Mouse (Mus musculus) olfactory bulb, adult 2 months (tissue): ENCODE results near the gene Tmc7. TPM values are rescaled to one million over a fixed set of nuclear protein-coding genes. Genes with fewer than 3 reads are reported as not detected.

ENCODE experiments used
- H3K27ac ChIP-seq: fragments of 200-500 bp; 2 replicates; pipeline ENCODE4 v1.5.1; 2012; ENCODE audit warnings: low read depth, low read length; ENCODE audit not compliant: insufficient read depth
- H3K4me1 ChIP-seq: fragments of 200-500 bp; 2 replicates; pipeline ENCODE4 v1.6.1; 2012; ENCODE audit warnings: low read length; ENCODE audit not compliant: control insufficient read depth, insufficient read depth
- H3K4me3 ChIP-seq: fragments of 200-500 bp; 2 replicates; pipeline ENCODE4 v1.5.1; 2012; ENCODE audit warnings: mild to moderate bottlenecking, low read depth, low read length, moderate library complexity; ENCODE audit not compliant: insufficient read depth
- CTCF ChIP-seq: fragments of 200-500 bp; IDR thresholded peaks from 2 replicates; pipeline ENCODE4 v1.5.1; 2012; ENCODE audit warnings: low read depth, mild to moderate bottlenecking, low read length, moderate library complexity; ENCODE audit not compliant: insufficient read depth
- POLR2A ChIP-seq: fragments of 200-500 bp; IDR thresholded peaks from 2 replicates; pipeline ENCODE4 v1.6.1; 2012; ENCODE audit warnings: mild to moderate bottlenecking, low read depth, low read length, moderate library complexity; ENCODE audit not compliant: insufficient read depth
- WGBS: fragments of 180-500 bp; shearing (Covaris S2); methylation state at CpG from one replicate; pipeline ENCODE4 v1.1.7; 2018; 5-methylcytosine and 5-hydroxymethylcytosine counted together
- polyA plus RNA-seq: library from polyadenylated mRNA; stranded (reverse); fragments of >200 nt; gene quantifications from 2 replicates; pipeline ENCODE4 v1.2.4, GENCODE M21; 2012; ENCODE audit warnings: low replicate concordance; ENCODE audit not compliant: missing spikeins, insufficient read depth, insufficient read length

Gene Tmc7
- polyA plus RNA-seq, result not detected in 2 replicates

- under 1% methylated on average over 50 of the region's 51 CpGs for WGBS
Observed at GRCm38 (mm10) chr7:118584257-118584907, at the start of gene Tmc7. Gene Tmc7 (minus strand): TSS chr7:118584736.

GRCm38 (mm10) chr7:118633951-118634350, 49.4 kb upstream of the Tmc7 start:
- 88% methylated on average over 7 of the region's 7 CpGs for WGBS

More at GRCm38 (mm10) chr7:118584257-118584907, at the start of gene Tmc7:
- TF ChIP-seq CTCF (peak; percentile 25; the same call in 1 of the 2 replicates), POLR2A (peak; percentile 47; the same call in 1 of the 2 replicates)
- Histone ChIP-seq H3K4me3 (peak within 1 kb of the TSS; percentile 99), H3K4me1 (peaks cover 14% of the 10 kb centered on the region), H3K27ac (peak within 1 kb of the TSS; percentile 88)

GRCm38 (mm10) chr7:118633094-118633493, 48.6 kb upstream of the Tmc7 start:
- no peak overlapping the region for H3K4me3 ChIP-seq
- H3K4me1 ChIP-seq, result no peaks in the 10 kb centered on the region
- no peak overlapping the region for H3K27ac ChIP-seq
- WGBS, result 89% methylated on average over 9 of the region's 9 CpGs
- TF ChIP-seq POLR2A, result no peak

More at GRCm38 (mm10) chr7:118633951-118634350, 49.4 kb upstream of the Tmc7 start:
- Histone ChIP-seq H3K27ac (no peak overlapping the region), H3K4me3 (no peak overlapping the region), H3K4me1 (no peaks in the 10 kb centered on the region)
- TF ChIP-seq CTCF (no peak), POLR2A (no peak)

- WGBS, result 86% methylated on average over 12 of the region's 13 CpGs
- Histone ChIP-seq H3K4me1 (no peaks in the 10 kb centered on the region), H3K27ac (no peak overlapping the region), H3K4me3 (no peak overlapping the region)
- TF ChIP-seq CTCF (no peak), POLR2A (no peak)
Observed at GRCm38 (mm10) chr7:118627550-118628298, 43.2 kb upstream of the Tmc7 start.

GRCm38 (mm10) chr7:118621094-118621493, 36.6 kb upstream of the Tmc7 start:
- Histone ChIP-seq H3K4me3 (no peak overlapping the region), H3K4me1 (no peaks in the 10 kb centered on the region), H3K27ac (no peak overlapping the region)
- WGBS, result 83% methylated on average over 6 of the region's 6 CpGs
- no peak for TF ChIP-seq POLR2A

- H3K27ac ChIP-seq, result no peak overlapping the region
- no peaks in the 10 kb centered on the region for H3K4me1 ChIP-seq
- TF ChIP-seq CTCF, result no peak
- no peak for TF ChIP-seq POLR2A
- 92% methylated on average over 7 of the region's 7 CpGs for WGBS
- H3K4me3 ChIP-seq, result no peak overlapping the region
Observed at GRCm38 (mm10) chr7:118620243-118620906, 35.8 kb upstream of the Tmc7 start.

DNA sequence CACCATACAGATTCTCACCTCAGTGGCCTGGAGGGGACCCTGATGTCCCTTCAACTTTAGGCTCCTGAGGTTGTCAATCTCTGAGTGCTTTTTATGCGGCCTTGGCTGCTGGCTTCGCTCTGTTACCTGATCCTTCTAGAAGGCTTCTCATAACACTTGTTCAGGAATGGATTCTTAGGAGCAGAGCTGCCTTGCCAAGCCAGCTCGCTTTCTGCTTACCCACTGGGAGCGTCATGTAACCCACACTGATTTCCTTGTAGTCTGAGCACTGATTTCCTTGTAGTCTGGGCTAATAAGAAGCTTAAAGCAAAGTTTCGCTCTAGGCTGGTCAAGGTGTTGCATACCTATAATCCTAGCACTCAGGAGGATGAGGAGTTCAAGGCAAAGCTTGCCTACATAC, 33.6 kb upstream of the Tmc7 start:
- TF ChIP-seq CTCF (no peak), POLR2A (no peak)
- no peaks in the 10 kb centered on the region for H3K4me1 ChIP-seq
- no peak overlapping the region for H3K4me3 ChIP-seq
- 92% methylated on average over 5 of the region's 5 CpGs for whole genome bisulfite sequencing
- no peak overlapping the region for H3K27ac ChIP-seq

DNA sequence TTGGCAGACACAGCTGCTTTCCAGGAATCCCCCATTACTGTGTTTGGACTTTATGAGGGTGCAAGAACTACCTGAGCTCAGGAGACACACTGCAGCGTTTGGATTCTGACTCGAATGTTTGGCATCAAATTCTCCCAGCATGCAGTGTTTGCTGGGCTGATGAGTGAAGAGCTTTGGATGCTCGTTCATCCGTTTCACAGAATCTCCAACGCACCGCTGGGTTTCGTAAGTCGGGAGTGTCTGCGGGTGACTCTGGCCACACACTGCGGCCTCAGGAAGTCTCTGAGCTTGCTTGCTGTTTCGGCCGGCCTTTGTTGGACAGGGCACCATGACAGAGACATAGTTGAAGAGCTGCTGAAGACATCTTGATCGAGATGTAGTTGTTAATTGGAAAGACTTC, 29.5 kb upstream of the Tmc7 start:
- Histone ChIP-seq H3K4me1 (no peaks in the 10 kb centered on the region), H3K4me3 (no peak overlapping the region), H3K27ac (no peak overlapping the region)
- 50% methylated on average over 13 of the region's 13 CpGs for WGBS
- TF ChIP-seq CTCF, result no peak
- TF ChIP-seq POLR2A, result no peak

DNA sequence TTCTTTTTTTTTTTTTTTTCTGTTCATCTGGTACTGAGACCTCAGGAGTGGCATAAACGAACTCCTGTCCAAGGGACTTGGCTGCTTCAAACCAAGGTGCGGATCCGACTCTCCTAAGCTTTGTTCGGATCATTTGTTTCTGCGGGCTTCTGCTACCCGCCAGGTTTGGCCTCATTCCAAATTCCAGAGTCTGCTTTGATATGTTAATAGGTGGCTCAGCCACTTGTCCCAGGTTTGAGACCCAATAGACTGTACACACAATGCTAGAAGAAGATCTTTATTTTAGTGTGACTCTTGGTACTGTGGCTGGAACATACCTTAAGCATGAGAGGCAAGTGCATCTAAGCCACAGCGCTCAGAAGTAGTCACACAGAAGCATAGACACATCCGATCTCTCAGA, 27.4 kb upstream of the Tmc7 start:
- Histone ChIP-seq H3K4me3 (no peak overlapping the region), H3K4me1 (no peaks in the 10 kb centered on the region; the same call in 1 of the 2 replicates), H3K27ac (no peak overlapping the region)
- 50% methylated on average over 8 of the region's 8 CpGs for WGBS
- TF ChIP-seq CTCF, result no peak

DNA sequence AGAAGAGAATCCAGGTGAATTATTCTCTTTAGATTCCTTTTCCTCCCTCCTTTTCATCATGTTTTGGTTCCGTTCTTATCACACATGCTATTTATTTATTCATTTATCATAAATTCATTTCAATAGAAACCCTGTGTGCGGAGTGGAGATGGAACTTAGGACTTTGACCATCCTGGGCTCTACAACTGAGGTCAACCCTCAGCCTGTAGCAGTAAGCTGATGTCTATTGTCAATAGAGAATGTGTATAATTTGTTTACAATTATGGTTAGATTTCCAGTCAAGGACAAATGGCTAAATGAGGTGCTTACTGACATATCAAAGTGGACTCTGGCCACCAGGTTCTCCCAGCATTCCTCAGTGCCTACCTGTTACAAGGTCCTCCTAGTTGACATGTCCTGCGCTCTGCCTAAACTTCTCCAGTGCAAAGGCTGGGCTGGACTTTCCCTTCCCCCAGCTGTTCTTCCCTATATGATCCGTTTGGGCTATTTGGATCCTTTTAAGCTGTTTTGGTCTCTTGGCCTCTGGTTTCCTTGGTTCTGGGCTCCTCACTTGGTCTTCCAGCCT, 26.7 kb upstream of the Tmc7 start:
- Histone ChIP-seq H3K4me3 (no peak overlapping the region), H3K27ac (no peak overlapping the region)

More for the DNA sequence above, 26.7 kb upstream of the Tmc7 start:
- H3K4me1 ChIP-seq, result no peaks in the 10 kb centered on the region; the same call in 1 of the 2 replicates
- 83% methylated on average over 4 of the region's 4 CpGs for WGBS
- TF ChIP-seq CTCF (no peak), POLR2A (no peak)
